Mouse (Mus musculus) intestine, postnatal 0 days (tissue): ENCODE data around the gene Snw1. TPM values are rescaled to one million over a fixed set of nuclear protein-coding genes. Genes with fewer than 3 reads are reported as not detected.

Source experiments
- ATAC-seq: fragments of 200-750 bp; cut with Nextera tagmentation; 2 replicates; pipeline ENCODE4 v1.8.0; 2017; ENCODE audit warnings: mild to moderate bottlenecking, moderate TSS enrichment, moderate library complexity
- H3K27ac ChIP-seq: fragments of 300-500 bp; sonication (generic); 2 replicates; pipeline ENCODE4 v1.5.1; 2014; ENCODE audit warnings: mild to moderate bottlenecking, low read depth, low read length, moderate library complexity
- H3K27me3 ChIP-seq: fragments of 300-500 bp; sonication (generic); replicated peaks from 2 replicates; pipeline ENCODE4 v1.6.1; 2014; ENCODE audit warnings: low read length, mixed read lengths; ENCODE audit not compliant: control insufficient read depth, insufficient read depth
- H3K36me3 ChIP-seq: fragments of 300-500 bp; sonication (generic); 2 replicates; pipeline ENCODE4 v1.6.1; 2014; ENCODE audit warnings: mild to moderate bottlenecking, moderate library complexity; ENCODE audit not compliant: control insufficient read depth, insufficient read depth
- H3K4me1 ChIP-seq: fragments of 300-500 bp; sonication (generic); replicated peaks from 2 replicates; pipeline ENCODE4 v1.6.1; 2014; ENCODE audit warnings: antibody characterized with exemption, low read length, mixed read lengths; ENCODE audit not compliant: control insufficient read depth, insufficient read depth
- H3K4me2 ChIP-seq: fragments of 300-500 bp; sonication (generic); replicated peaks from 2 replicates; pipeline ENCODE4 v1.6.1; 2014; ENCODE audit warnings: low read depth, mild to moderate bottlenecking, moderate library complexity
- H3K4me3 ChIP-seq: fragments of 300-500 bp; sonication (generic); 2 replicates; pipeline ENCODE4 v1.5.1; 2014; ENCODE audit warnings: low read depth, low read length
- H3K9ac ChIP-seq: fragments of 300-500 bp; sonication (generic); 2 replicates; pipeline ENCODE4 v1.6.1; 2014; ENCODE audit warnings: mild to moderate bottlenecking, low read depth, low read length
- H3K9me3 ChIP-seq: fragments of 300-500 bp; sonication (generic); 2 replicates; pipeline ENCODE4 v1.6.1; 2016; ENCODE audit warnings: mixed run types; ENCODE audit not compliant: control insufficient read depth
- CTCF ChIP-seq: sonication (generic); IDR thresholded peaks from 2 replicates; pipeline ENCODE4 v1.5.1; 2016; ENCODE audit warnings: low read depth, mild to moderate bottlenecking, control low read depth, antibody characterized with exemption, moderate library complexity
- WGBS: fragments of 180-500 bp; shearing (Covaris S2); extraction: QIAGEN DNeasy Blood & Tissue Kit; methylation state at CpG from one replicate; pipeline ENCODE4 v1.1.7; 2014; 5-methylcytosine and 5-hydroxymethylcytosine counted together
- polyA plus RNA-seq: library from polyadenylated mRNA; unstranded; fragments of >200 nt; fragmentation: Nextera tagmentation; extraction: Ambion mirVana; gene quantifications from 2 replicates; pipeline ENCODE4 v1.2.1, GENCODE M21; 2015

Gene Snw1
- polyA plus RNA-seq, 1 experiment from 2014 or later, result 66.9 TPM

- H3K27ac ChIP-seq, result peak within 1 kb of the TSS; percentile 81
These were observed 28.4 kb downstream of the Snw1 start, which contains the start of the genes Slirp and Alkbh1 for GRCm38 (mm10) chr12:87443700-87444122. TSS of gene Slirp (plus strand) at chr12:87443896. TSS of gene Alkbh1 (minus strand) at chr12:87444017.

GRCm38 (mm10) chr12:87443115-87443699 lies 28.9 kb downstream of the Snw1 start:
- peak overlapping the region; percentile 79 for H3K4me2 ChIP-seq
- peak overlapping the region; percentile 89 for H3K9ac ChIP-seq
- H3K27ac ChIP-seq, result peak overlapping the region; percentile 81
- H3K9me3 ChIP-seq, result no peaks in the 10 kb centered on the region
- 0 out of 2 replicates have a peak, but pooled peaks cover 4% of the 10 kb centered on the region for H3K4me1 ChIP-seq
- H3K36me3 ChIP-seq, result peaks cover 37% of the 10 kb centered on the region
- ATAC-seq, result peak; percentile 70
- H3K27me3 ChIP-seq, result no peaks in the 10 kb centered on the region
- TF ChIP-seq CTCF, result no peak
- peak overlapping the region; percentile 100 for H3K4me3 ChIP-seq
- WGBS, result under 1% methylated on average over 33 of the region's 33 CpGs

More at GRCm38 (mm10) chr12:87443700-87444122, 28.4 kb downstream of the Snw1 start, which contains the start of the genes Slirp and Alkbh1:
- H3K36me3 ChIP-seq, result peaks cover 33% of the 10 kb centered on the region
- no peak for TF ChIP-seq CTCF
- peak within 1 kb of the TSS; percentile 79 for H3K4me2 ChIP-seq
- H3K4me3 ChIP-seq, result peak within 1 kb of the TSS; percentile 100
- WGBS, result under 1% methylated on average over 28 of the region's 28 CpGs
- H3K4me1 ChIP-seq, result 0 out of 2 replicates have a peak, but pooled peaks cover 4% of the 10 kb centered on the region
- peak within 1 kb of the TSS; percentile 89 for H3K9ac ChIP-seq
- ATAC-seq, result peak; percentile 87
- no peaks in the 10 kb centered on the region for H3K27me3 ChIP-seq
- no peaks in the 10 kb centered on the region for H3K9me3 ChIP-seq

GRCm38 (mm10) chr12:87442177-87443114 lies 29.6 kb downstream of the Snw1 start:
- ATAC-seq, result no peak
- WGBS, result 14% methylated on average over 12 of the region's 12 CpGs
- Histone ChIP-seq H3K4me3 (peak overlapping the region; percentile 100), H3K27me3 (no peaks in the 10 kb centered on the region), H3K36me3 (peaks cover 38% of the 10 kb centered on the region), H3K4me1 (0 out of 2 replicates have a peak, but pooled peaks cover 4% of the 10 kb centered on the region), H3K27ac (peak overlapping the region; percentile 81; the same call in 1 of the 2 replicates), H3K4me2 (peak overlapping the region; percentile 79), H3K9ac (peak overlapping the region; percentile 89), H3K9me3 (no peaks in the 10 kb centered on the region)
- TF ChIP-seq CTCF, result no peak

- WGBS, result 79% methylated on average over 8 of the region's 8 CpGs
- H3K27me3 ChIP-seq, result no peaks in the 10 kb centered on the region
- ATAC-seq, result no peak
- H3K36me3 ChIP-seq, result peaks cover 89% of the 10 kb centered on the region
- H3K27ac ChIP-seq, result no peak overlapping the region
- no peak for TF ChIP-seq CTCF
- H3K4me2 ChIP-seq, result no peak overlapping the region
- no peaks in the 10 kb centered on the region for H3K4me1 ChIP-seq
- H3K9ac ChIP-seq, result no peak overlapping the region
- no peak overlapping the region for H3K4me3 ChIP-seq
- H3K9me3 ChIP-seq, result no peaks in the 10 kb centered on the region
These were observed 43.2 kb downstream of the Snw1 start for GRCm38 (mm10) chr12:87428885-87429284.

GRCm38 (mm10) chr12:87428295-87428694 lies 43.8 kb downstream of the Snw1 start:
- TF ChIP-seq CTCF, result no peak
- Histone ChIP-seq H3K4me1 (no peaks in the 10 kb centered on the region), H3K9ac (no peak overlapping the region), H3K9me3 (no peaks in the 10 kb centered on the region), H3K27ac (no peak overlapping the region), H3K27me3 (no peaks in the 10 kb centered on the region), H3K36me3 (peaks cover 87% of the 10 kb centered on the region), H3K4me2 (no peak overlapping the region), H3K4me3 (no peak overlapping the region)
- ATAC-seq, result no peak
- WGBS, result 85% methylated on average over 2 of the region's 2 CpGs

GRCm38 (mm10) chr12:87426354-87427031 lies 45.6 kb downstream of the Snw1 start:
- H3K27me3 ChIP-seq, result no peaks in the 10 kb centered on the region
- TF ChIP-seq CTCF, result no peak
- no peak overlapping the region for H3K4me3 ChIP-seq
- peaks cover 69% of the 10 kb centered on the region for H3K36me3 ChIP-seq
- no peak overlapping the region for H3K4me2 ChIP-seq
- WGBS, result 92% methylated on average over 5 of the region's 5 CpGs
- no peaks in the 10 kb centered on the region for H3K9me3 ChIP-seq
- ATAC-seq, result no peak
- no peaks in the 10 kb centered on the region for H3K4me1 ChIP-seq
- H3K9ac ChIP-seq, result no peak overlapping the region
- no peak overlapping the region for H3K27ac ChIP-seq
